Mouse (Mus musculus) stomach, postnatal 0 days (tissue): ENCODE measurements around the gene Rmnd5b. TPM values are rescaled to one million over a fixed set of nuclear protein-coding genes. Genes with fewer than 3 reads are reported as not detected.
A peak's percentile ranks its signal among the peaks of the same experiment; 100 is the strongest.

Source experiments
- ATAC-seq: fragments of 200-750 bp; cut with Nextera tagmentation; 2 replicates; pipeline ENCODE4 v1.8.0; 2017; ENCODE audit not compliant: low FRiP score, low TSS enrichment
- DNase-seq: peaks from one replicate; pipeline ENCODE4 v3.0.0-alpha.2; 2016; ENCODE audit warnings: low spot score
- H3K27ac ChIP-seq: fragments of 300-500 bp; sonication (generic); replicated peaks from 2 replicates; pipeline ENCODE4 v1.5.1; 2014; ENCODE audit warnings: mild to moderate bottlenecking, control low read depth
- H3K27me3 ChIP-seq: fragments of 300-500 bp; sonication (generic); 2 replicates; pipeline ENCODE4 v1.6.1; 2014; ENCODE audit warnings: low read length; ENCODE audit not compliant: control insufficient read depth, insufficient read depth
- H3K36me3 ChIP-seq: fragments of 300-500 bp; sonication (generic); 2 replicates; pipeline ENCODE4 v1.6.1; 2014; ENCODE audit warnings: low read length, mixed read lengths; ENCODE audit not compliant: control insufficient read depth, insufficient read depth
- H3K4me1 ChIP-seq: fragments of 300-500 bp; sonication (generic); replicated peaks from 2 replicates; pipeline ENCODE4 v1.6.1; 2014; ENCODE audit warnings: antibody characterized with exemption; ENCODE audit not compliant: control insufficient read depth, insufficient read depth
- H3K4me2 ChIP-seq: fragments of 300-500 bp; sonication (generic); replicated peaks from 2 replicates; pipeline ENCODE4 v1.6.1; 2014; ENCODE audit warnings: low read depth, mild to moderate bottlenecking, control low read depth, moderate library complexity
- H3K4me3 ChIP-seq: fragments of 300-500 bp; sonication (generic); 2 replicates; pipeline ENCODE4 v1.5.1; 2014; ENCODE audit warnings: low read depth, low read length, control low read depth
- H3K9ac ChIP-seq: fragments of 300-500 bp; sonication (generic); 2 replicates; pipeline ENCODE4 v1.6.1; 2014; ENCODE audit warnings: mild to moderate bottlenecking, low read length, control low read depth, mixed read lengths
- H3K9me3 ChIP-seq: fragments of 300-500 bp; sonication (generic); 2 replicates; pipeline ENCODE4 v1.6.1; 2016; ENCODE audit warnings: low read length; ENCODE audit not compliant: control insufficient read depth
- CTCF ChIP-seq: IDR thresholded peaks from 2 replicates; pipeline ENCODE4 v1.5.1; 2016; ENCODE audit warnings: antibody characterized with exemption, low read depth, mild to moderate bottlenecking, moderate library complexity
- EP300 ChIP-seq: optimal IDR thresholded peaks from 2 replicates; pipeline ENCODE3; 2016; ENCODE audit warnings: antibody characterized with exemption
- WGBS: fragments of 180-500 bp; shearing (Covaris S2); extraction: QIAGEN DNeasy Blood & Tissue Kit; methylation state at CpG from one replicate; pipeline ENCODE4 v1.1.7; 2014; 5-methylcytosine and 5-hydroxymethylcytosine counted together
- polyA plus RNA-seq: library from polyadenylated mRNA; unstranded; fragments of >200 nt; fragmentation: Nextera tagmentation; extraction: Ambion mirVana; gene quantifications from 2 replicates; pipeline ENCODE4 v1.2.1, GENCODE M21; 2015

Gene Rmnd5b
- polyA plus RNA-seq, 1 experiment from 2014 or later, result 34.6 TPM

DNA sequence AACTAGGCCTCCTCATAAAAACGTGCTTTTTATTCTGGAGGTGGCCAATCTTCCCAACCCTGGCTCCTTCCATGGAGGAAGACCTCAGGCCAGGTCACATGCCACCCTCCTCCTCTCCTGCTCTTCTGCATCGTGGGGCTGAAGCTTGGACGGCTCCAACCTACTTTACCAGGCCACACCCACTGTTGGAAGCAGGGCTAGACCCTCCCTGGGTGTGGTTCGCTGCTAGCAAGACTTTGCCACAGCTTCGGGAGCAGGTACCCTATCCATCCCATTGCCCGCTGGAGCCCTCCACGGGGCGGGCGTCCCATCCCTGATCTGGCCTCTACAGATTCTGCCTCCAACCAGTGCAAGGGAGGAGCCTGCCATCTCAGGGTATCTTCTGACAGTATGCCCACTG, 7.5 kb upstream of the Rmnd5b start:
- DNase-seq (no peak), ATAC-seq (no peak)
- no peak overlapping the region for H3K4me2 ChIP-seq
- H3K9ac ChIP-seq, result no peak overlapping the region
- no peaks in the 10 kb centered on the region for H3K4me1 ChIP-seq
- WGBS, result 54% methylated on average over 9 of the region's 9 CpGs
- TF ChIP-seq CTCF (no peak), EP300 (no peak)
- no peak overlapping the region for H3K4me3 ChIP-seq
- no peaks in the 10 kb centered on the region for H3K27me3 ChIP-seq
- H3K9me3 ChIP-seq, result no peaks in the 10 kb centered on the region
- H3K36me3 ChIP-seq, result no peaks in the 10 kb centered on the region; the same call in 1 of the 2 replicates
- no peak overlapping the region for H3K27ac ChIP-seq

DNA sequence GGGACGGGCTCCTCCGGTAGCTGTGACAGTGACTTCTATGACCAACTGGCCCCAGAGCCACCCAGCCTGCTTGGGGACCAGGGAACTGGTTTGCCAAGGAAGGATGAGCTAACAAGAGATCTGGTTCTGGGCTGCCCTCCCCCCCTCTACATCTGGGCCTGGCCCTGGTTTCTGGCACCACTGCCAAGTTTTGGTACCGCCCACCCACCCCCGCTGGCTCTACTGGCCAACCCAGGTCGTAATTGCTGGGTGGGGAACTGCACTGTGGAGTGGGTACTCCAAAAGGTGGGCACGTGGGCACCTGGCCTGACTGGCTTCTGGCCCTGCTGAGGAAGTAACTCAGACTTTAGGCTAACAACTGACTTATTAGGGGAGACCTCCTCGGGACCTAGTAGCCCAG, 5.1 kb upstream of the Rmnd5b start:
- Histone ChIP-seq H3K4me1 (no peaks in the 10 kb centered on the region), H3K4me3 (no peak overlapping the region), H3K36me3 (no peaks in the 10 kb centered on the region; the same call in 1 of the 2 replicates), H3K9me3 (no peaks in the 10 kb centered on the region), H3K27ac (peak overlapping the region; percentile 24; the same call in 1 of the 2 replicates), H3K27me3 (no peaks in the 10 kb centered on the region), H3K9ac (no peak overlapping the region), H3K4me2 (no peak overlapping the region)
- TF ChIP-seq CTCF (no peak), EP300 (no peak)
- WGBS, result 66% methylated on average over 7 of the region's 7 CpGs
- 0 out of 2 replicates have a peak, but pooled peaks have one; percentile 16 for ATAC-seq
- no peak for DNase-seq

DNA sequence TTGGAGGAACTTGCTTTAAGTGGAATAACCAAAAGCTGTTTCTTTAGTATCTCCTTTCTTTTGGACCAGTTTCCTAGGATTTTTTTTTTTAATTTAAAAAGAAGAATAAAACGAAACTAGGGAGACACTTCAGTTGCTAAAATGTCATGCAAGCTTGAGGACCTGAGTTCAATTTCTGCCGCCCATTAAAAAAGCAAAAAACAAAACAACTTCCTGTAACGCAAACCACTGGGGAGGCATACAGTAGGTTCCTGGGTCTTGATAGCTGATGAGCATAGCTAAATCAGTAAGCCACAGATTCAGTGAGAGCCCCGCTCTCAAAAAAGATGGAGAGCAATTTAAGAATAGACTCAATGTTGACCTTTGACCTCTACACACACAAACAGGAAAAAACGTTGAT, 2.8 kb upstream of the Rmnd5b start:
- Histone ChIP-seq H3K27ac (no peak overlapping the region), H3K4me2 (peak overlapping the region; percentile 46; the same call in 1 of the 2 replicates), H3K27me3 (no peaks in the 10 kb centered on the region), H3K4me3 (no peak overlapping the region), H3K4me1 (no peaks in the 10 kb centered on the region), H3K36me3 (no peaks in the 10 kb centered on the region), H3K9me3 (no peaks in the 10 kb centered on the region), H3K9ac (peak overlapping the region; percentile 47; the same call in 1 of the 2 replicates)
- ATAC-seq, result no peak
- WGBS, result 70% methylated on average over 5 of the region's 5 CpGs
- no peak for DNase-seq
- TF ChIP-seq CTCF, result no peak
- TF ChIP-seq EP300, result no peak

DNA sequence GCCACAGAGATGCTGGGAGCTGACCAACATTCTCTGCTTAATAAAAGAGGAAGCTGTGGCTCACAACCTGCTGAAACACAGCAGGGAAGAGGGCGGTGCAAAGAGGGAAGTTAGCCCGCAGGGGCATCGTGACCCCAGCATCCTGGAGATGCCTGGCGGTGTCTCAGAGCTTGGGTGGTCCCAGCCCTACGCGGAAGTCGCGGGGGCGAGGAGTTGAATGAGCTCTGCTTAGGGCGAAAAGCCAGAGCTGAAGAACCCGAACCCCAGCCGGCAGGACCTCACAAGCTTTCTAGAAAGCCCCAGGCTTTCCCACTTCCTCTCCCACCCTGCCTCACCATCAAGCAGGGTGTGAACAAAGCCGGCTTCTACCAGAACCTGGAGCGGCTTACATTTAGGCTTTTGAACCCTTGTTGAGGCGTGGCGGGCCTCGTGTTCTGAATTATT, 2.3 kb upstream of the Rmnd5b start:
- Histone ChIP-seq H3K9ac (peak overlapping the region; percentile 47), H3K36me3 (no peaks in the 10 kb centered on the region), H3K27me3 (no peaks in the 10 kb centered on the region), H3K4me1 (no peaks in the 10 kb centered on the region), H3K27ac (peak overlapping the region; percentile 77), H3K9me3 (no peaks in the 10 kb centered on the region), H3K4me3 (peak overlapping the region; percentile 6; the same call in 1 of the 2 replicates), H3K4me2 (peak overlapping the region; percentile 46)
- 7% methylated on average over 17 of the region's 17 CpGs for WGBS
- no peak for TF ChIP-seq CTCF
- no peak for TF ChIP-seq EP300
- DNase-seq (no peak), ATAC-seq (no peak)

DNA sequence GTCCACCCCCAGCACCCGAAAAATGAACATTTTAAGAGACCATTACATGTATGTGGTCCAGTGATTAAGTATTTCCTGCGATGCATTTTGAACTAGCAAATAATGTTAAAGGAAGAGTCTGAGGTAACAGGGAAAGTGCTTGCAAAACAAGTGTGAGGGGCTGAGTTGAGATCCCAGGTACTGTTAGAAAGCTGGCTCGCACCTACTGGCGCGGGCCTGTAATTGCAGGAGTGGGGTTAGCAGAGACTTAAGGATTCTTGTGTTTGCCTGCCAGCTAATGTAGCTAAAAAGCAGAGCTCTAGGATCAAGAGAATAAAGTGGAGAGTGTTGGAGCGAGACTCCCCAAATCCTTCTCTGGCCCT, 608 bp upstream of the Rmnd5b start:
- Histone ChIP-seq H3K36me3 (no peaks in the 10 kb centered on the region), H3K4me1 (no peaks in the 10 kb centered on the region), H3K27ac (peak overlapping the region; percentile 92), H3K4me3 (peak overlapping the region; percentile 71), H3K9ac (peak overlapping the region; percentile 76), H3K9me3 (no peaks in the 10 kb centered on the region), H3K4me2 (peak overlapping the region; percentile 79), H3K27me3 (no peaks in the 10 kb centered on the region)
- TF ChIP-seq EP300, result no peak
- TF ChIP-seq CTCF, result peak; percentile 78
- WGBS, result 4% methylated on average over 6 of the region's 6 CpGs
- DNase-seq (peak; percentile 80), ATAC-seq (peak; percentile 33; the same call in 1 of the 2 replicates)

DNA sequence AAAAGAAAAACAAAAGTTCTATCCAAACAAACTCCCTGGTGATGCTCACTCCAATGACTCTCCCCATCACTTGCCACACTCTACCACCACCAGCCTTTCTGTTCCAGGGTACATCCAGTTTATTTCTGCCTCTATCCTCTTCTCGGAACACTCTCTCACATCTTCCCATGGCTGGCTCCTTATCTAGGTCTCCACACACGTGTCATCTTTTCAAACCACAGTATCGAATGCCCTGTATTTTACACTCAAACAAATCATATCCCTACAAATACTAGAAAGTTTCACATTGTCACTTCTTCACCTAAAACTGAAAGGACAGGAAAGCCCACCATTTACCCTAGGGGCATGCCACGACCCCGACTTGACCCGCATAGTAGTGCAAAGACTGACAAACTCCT, 570 bp downstream of the Rmnd5b start:
- DNase-seq (no peak), ATAC-seq (no peak)
- 9% methylated on average over 6 of the region's 6 CpGs for WGBS
- H3K4me1 ChIP-seq, result no peaks in the 10 kb centered on the region
- peak overlapping the region; percentile 92 for H3K27ac ChIP-seq
- no peaks in the 10 kb centered on the region for H3K36me3 ChIP-seq
- H3K27me3 ChIP-seq, result no peaks in the 10 kb centered on the region
- H3K9me3 ChIP-seq, result no peaks in the 10 kb centered on the region
- TF ChIP-seq EP300 (no peak), CTCF (no peak)
- peak overlapping the region; percentile 79 for H3K4me2 ChIP-seq
- H3K9ac ChIP-seq, result peak overlapping the region; percentile 76
- peak overlapping the region; percentile 71 for H3K4me3 ChIP-seq
